Mouse (Mus musculus): ENCODE measurements at regions not wholly inside any gene's neighbourhood (a gene's known extent, or its start where the extent isn't known, plus 50 kb on each side); places are given as distances from the start of the nearest gene placed in this dataset.
"Not testable (repeated sequence)": the region's sequence is repeated elsewhere in the genome, so short reads cannot be mapped to it uniquely, and the experiment has no call there.

GRCm38 (mm10) chr12:9751261-9752078 lies 181.6 kb downstream of the Osr1 start:
- WGBS, result 92% methylated on average over 6 of the region's 6 CpGs
- no peak overlapping the region for H3K4me3 ChIP-seq (ENCODE audit: low read depth, low read length)
- H3K9me3 ChIP-seq (ENCODE audit: control insufficient read depth, low read length), result no peaks in the 10 kb centered on the region
- DNase-seq (ENCODE audit: low spot score, missing footprints) (no peak), ATAC-seq (ENCODE audit: low FRiP score) (no peak)
- no peaks in the 10 kb centered on the region for H3K27me3 ChIP-seq (ENCODE audit: control insufficient read depth, insufficient read depth, low read length)
- no peak overlapping the region for H3K9ac ChIP-seq (ENCODE audit: low read length)
- H3K27ac ChIP-seq (ENCODE audit: low read depth, low read length), result no peak overlapping the region
- no peaks in the 10 kb centered on the region for H3K36me3 ChIP-seq (ENCODE audit: control insufficient read depth, insufficient read depth, low read length)
- no peaks in the 10 kb centered on the region for H3K4me1 ChIP-seq (ENCODE audit: control insufficient read depth, insufficient read depth, low read length)
- no peak overlapping the region for H3K4me2 ChIP-seq

GRCm38 (mm10) chr12:9752079-9752450 lies 182.1 kb downstream of the Osr1 start:
- no peak overlapping the region for H3K4me3 ChIP-seq (ENCODE audit: low read depth, low read length)
- H3K4me2 ChIP-seq, result no peak overlapping the region
- WGBS, result 81% methylated on average over 6 of the region's 6 CpGs
- H3K9me3 ChIP-seq (ENCODE audit: control insufficient read depth, low read length), result no peaks in the 10 kb centered on the region
- H3K36me3 ChIP-seq (ENCODE audit: control insufficient read depth, insufficient read depth, low read length), result no peaks in the 10 kb centered on the region
- no peaks in the 10 kb centered on the region for H3K4me1 ChIP-seq (ENCODE audit: control insufficient read depth, insufficient read depth, low read length)
- ATAC-seq (ENCODE audit: low FRiP score) (no peak), DNase-seq (ENCODE audit: low spot score, missing footprints) (no peak)
- no peak overlapping the region for H3K27ac ChIP-seq (ENCODE audit: low read depth, low read length)
- H3K27me3 ChIP-seq (ENCODE audit: control insufficient read depth, insufficient read depth, low read length), result no peaks in the 10 kb centered on the region
- H3K9ac ChIP-seq (ENCODE audit: low read length), result no peak overlapping the region

- no peak for ATAC-seq (ENCODE audit: low FRiP score)
Measured at GRCm38 (mm10) chr12:9756411-9756810, 186.5 kb downstream of the Osr1 start.

GRCm38 (mm10) chr12:9760818-9761217 lies 190.9 kb downstream of the Osr1 start:
- no peak for ATAC-seq (ENCODE audit: low FRiP score)
- 68% methylated on average over 5 of the region's 5 CpGs for WGBS
- H3K4me3 ChIP-seq (ENCODE audit: low read depth, low read length), result no peak overlapping the region

More at GRCm38 (mm10) chr12:9756411-9756810, 186.5 kb downstream of the Osr1 start:
- Histone ChIP-seq H3K27me3 (ENCODE audit: control insufficient read depth, insufficient read depth, low read length) (no peaks in the 10 kb centered on the region), H3K9ac (ENCODE audit: low read length) (no peak overlapping the region), H3K4me2 (no peak overlapping the region), H3K36me3 (ENCODE audit: control insufficient read depth, insufficient read depth, low read length) (no peaks in the 10 kb centered on the region), H3K4me1 (ENCODE audit: control insufficient read depth, insufficient read depth, low read length) (no peaks in the 10 kb centered on the region), H3K27ac (ENCODE audit: low read depth, low read length) (no peak overlapping the region), H3K9me3 (ENCODE audit: control insufficient read depth, low read length) (no peaks in the 10 kb centered on the region), H3K4me3 (ENCODE audit: low read depth, low read length) (no peak overlapping the region)
- DNase-seq (ENCODE audit: low spot score, missing footprints), result no peak
- WGBS, result 91% methylated on average over 1 of the region's 1 CpGs

GRCm38 (mm10) chr12:9762291-9762811 lies 192.4 kb downstream of the Osr1 start:
- H3K27me3 ChIP-seq (ENCODE audit: control insufficient read depth, insufficient read depth, low read length); H3K4me2 ChIP-seq; H3K4me3 ChIP-seq (ENCODE audit: low read depth, low read length); ATAC-seq (ENCODE audit: low FRiP score); DNase-seq (ENCODE audit: low spot score, missing footprints); H3K27ac ChIP-seq (ENCODE audit: low read depth, low read length); H3K36me3 ChIP-seq (ENCODE audit: control insufficient read depth, insufficient read depth, low read length); H3K4me1 ChIP-seq (ENCODE audit: control insufficient read depth, insufficient read depth, low read length); H3K9me3 ChIP-seq (ENCODE audit: control insufficient read depth, low read length); H3K9ac ChIP-seq (ENCODE audit: low read length): not testable (repeated sequence)
- WGBS, result 81% methylated on average over 2 of the region's 2 CpGs

More at GRCm38 (mm10) chr12:9760818-9761217, 190.9 kb downstream of the Osr1 start:
- Histone ChIP-seq H3K9me3 (ENCODE audit: control insufficient read depth, low read length) (no peaks in the 10 kb centered on the region), H3K27ac (ENCODE audit: low read depth, low read length) (no peak overlapping the region), H3K36me3 (ENCODE audit: control insufficient read depth, insufficient read depth, low read length) (no peaks in the 10 kb centered on the region), H3K9ac (ENCODE audit: low read length) (no peak overlapping the region), H3K27me3 (ENCODE audit: control insufficient read depth, insufficient read depth, low read length) (no peaks in the 10 kb centered on the region), H3K4me1 (ENCODE audit: control insufficient read depth, insufficient read depth, low read length) (no peaks in the 10 kb centered on the region), H3K4me2 (no peak overlapping the region)
- no peak for DNase-seq (ENCODE audit: low spot score, missing footprints)

GRCm38 (mm10) chr12:9762842-9763241 lies 192.9 kb downstream of the Osr1 start:
- whole genome bisulfite sequencing, result 91% methylated on average over 2 of the region's 2 CpGs
- H3K36me3 ChIP-seq (ENCODE audit: control insufficient read depth, insufficient read depth, low read length), result no peaks in the 10 kb centered on the region
- ATAC-seq (ENCODE audit: low FRiP score) (no peak), DNase-seq (ENCODE audit: low spot score, missing footprints) (no peak)
- no peaks in the 10 kb centered on the region for H3K4me1 ChIP-seq (ENCODE audit: control insufficient read depth, insufficient read depth, low read length)
- no peak overlapping the region for H3K4me2 ChIP-seq
- H3K9me3 ChIP-seq (ENCODE audit: control insufficient read depth, low read length), result no peaks in the 10 kb centered on the region
- H3K9ac ChIP-seq (ENCODE audit: low read length), result no peak overlapping the region
- no peaks in the 10 kb centered on the region for H3K27me3 ChIP-seq (ENCODE audit: control insufficient read depth, insufficient read depth, low read length)
- H3K27ac ChIP-seq (ENCODE audit: low read depth, low read length), result no peak overlapping the region
- H3K4me3 ChIP-seq (ENCODE audit: low read depth, low read length), result no peak overlapping the region

- Histone ChIP-seq H3K9me3 (ENCODE audit: control insufficient read depth, low read length) (no peaks in the 10 kb centered on the region), H3K36me3 (ENCODE audit: control insufficient read depth, insufficient read depth, low read length) (no peaks in the 10 kb centered on the region), H3K9ac (ENCODE audit: low read length) (no peak overlapping the region), H3K27ac (ENCODE audit: low read depth, low read length) (no peak overlapping the region), H3K4me2 (no peak overlapping the region), H3K4me3 (ENCODE audit: low read depth, low read length) (no peak overlapping the region), H3K4me1 (ENCODE audit: control insufficient read depth, insufficient read depth, low read length) (no peaks in the 10 kb centered on the region), H3K27me3 (ENCODE audit: control insufficient read depth, insufficient read depth, low read length) (no peaks in the 10 kb centered on the region)
- DNase-seq (ENCODE audit: low spot score, missing footprints), result no peak
- 73% methylated on average over 4 of the region's 4 CpGs for WGBS
- no peak for ATAC-seq (ENCODE audit: low FRiP score)
Measured at GRCm38 (mm10) chr12:9770908-9771307, 201.0 kb downstream of the Osr1 start.

GRCm38 (mm10) chr12:9772875-9773274 lies 203.0 kb downstream of the Osr1 start:
- Histone ChIP-seq H3K36me3 (ENCODE audit: control insufficient read depth, insufficient read depth, low read length) (no peaks in the 10 kb centered on the region), H3K9ac (ENCODE audit: low read length) (no peak overlapping the region), H3K27me3 (ENCODE audit: control insufficient read depth, insufficient read depth, low read length) (no peaks in the 10 kb centered on the region), H3K9me3 (ENCODE audit: control insufficient read depth, low read length) (no peaks in the 10 kb centered on the region), H3K4me1 (ENCODE audit: control insufficient read depth, insufficient read depth, low read length) (no peaks in the 10 kb centered on the region), H3K4me3 (ENCODE audit: low read depth, low read length) (no peak overlapping the region), H3K27ac (ENCODE audit: low read depth, low read length) (no peak overlapping the region), H3K4me2 (no peak overlapping the region)
- DNase-seq (ENCODE audit: low spot score, missing footprints) (no peak), ATAC-seq (ENCODE audit: low FRiP score) (no peak)
- 90% methylated on average over 1 of the region's 1 CpGs for WGBS

- Histone ChIP-seq H3K27me3 (ENCODE audit: control insufficient read depth, insufficient read depth, low read length) (no peaks in the 10 kb centered on the region), H3K4me1 (ENCODE audit: control insufficient read depth, insufficient read depth, low read length) (no peaks in the 10 kb centered on the region), H3K27ac (ENCODE audit: low read depth, low read length) (no peak overlapping the region), H3K9me3 (ENCODE audit: control insufficient read depth, low read length) (no peaks in the 10 kb centered on the region), H3K9ac (ENCODE audit: low read length) (no peak overlapping the region), H3K4me2 (no peak overlapping the region), H3K4me3 (ENCODE audit: low read depth, low read length) (no peak overlapping the region), H3K36me3 (ENCODE audit: control insufficient read depth, insufficient read depth, low read length) (no peaks in the 10 kb centered on the region)
- DNase-seq (ENCODE audit: low spot score, missing footprints) (no peak), ATAC-seq (ENCODE audit: low FRiP score) (no peak)
- WGBS, result 83% methylated on average over 3 of the region's 3 CpGs
Measured at GRCm38 (mm10) chr12:9802284-9802683, 232.4 kb downstream of the Osr1 start.

Data from midbrain, embryonic 11.5 days (tissue).